8 mouse cellular contexts compared by ENCODE assay signal in genomic region chr8:120231870-120232269, GRCm38 (mm10). TPM values are rescaled to one million over a fixed set of nuclear protein-coding genes. Genes with fewer than 3 reads are reported as not detected.
DNase-seq lines count a peak whose midpoint lies in the region; TF ChIP-seq lines count a peak whose summit lies in the region.

No protein-coding gene starts in this region.

- peak overlapping the region; percentile 35 for H3K4me3 ChIP-seq in cortical plate, adult 2 months (ENCODE audit: insufficient read depth, low read length)
- H3K4me3 ChIP-seq in midbrain, embryonic 10.5 days, result peak overlapping the region; percentile 75
- no peak overlapping the region for H3K4me3 ChIP-seq in thymus, adult 2 months (ENCODE audit: control insufficient read depth, insufficient read depth, low read length)

- H3K36me3 ChIP-seq in midbrain, embryonic 10.5 days, result peaks cover 22% of the 10 kb centered on the region
- no peaks in the 10 kb centered on the region for H3K36me3 ChIP-seq in thymus, adult 2 months (ENCODE audit: control insufficient read depth, insufficient read depth, low read length)

- peak; percentile 68 to 74 for DNase-seq in cerebellum, postnatal 14 days
- no peak for DNase-seq in cerebellum, adult 9-10 months
- peak; percentile 73 to 83 for DNase-seq in heart, postnatal 10 days
- DNase-seq in midbrain, embryonic 10.5 days (ENCODE audit: low spot score), result no peak
- no peak for DNase-seq in spleen, postnatal 36 days (ENCODE audit: low spot score in 2 of 2)
- DNase-seq in thymus, adult 2 months, result no peak
- no peak for DNase-seq in embryo, embryonic 9.5 days (ENCODE audit: extremely low spot score)

- WGBS in midbrain, embryonic 10.5 days, result 76% methylated on average over 3 of the region's 3 CpGs
- 91% methylated on average over 3 of the region's 3 CpGs for WGBS in thymus, adult 2 months

- no peak overlapping the region for H3K27ac ChIP-seq in cortical plate, adult 2 months (ENCODE audit: insufficient read depth, low read length)
- peak overlapping the region; percentile 56 for H3K27ac ChIP-seq in midbrain, embryonic 10.5 days (replicated peaks)
- H3K27ac ChIP-seq in thymus, adult 2 months (ENCODE audit: control insufficient read depth, insufficient read depth, low read length), result no peak overlapping the region

- intact Hi-C loops in heart, postnatal 10 days (cut with DNase I), result loop anchor here (2.0 kb wide), 2 partner anchors 33 to 53 kb away; no protein-coding TSS in a partner anchor

- no peaks in the 10 kb centered on the region for H3K9me3 ChIP-seq in midbrain, embryonic 10.5 days (replicated peaks)

- peaks cover 14% of the 10 kb centered on the region for H3K4me1 ChIP-seq in cortical plate, adult 2 months (ENCODE audit: control insufficient read depth, insufficient read depth, low read length)
- peaks cover 78% of the 10 kb centered on the region for H3K4me1 ChIP-seq in midbrain, embryonic 10.5 days
- peaks cover 4% of the 10 kb centered on the region; the same call in 1 of the 2 replicates for H3K4me1 ChIP-seq in thymus, adult 2 months (replicated peaks; ENCODE audit: control insufficient read depth, insufficient read depth, low read length)

- no peak for TF ChIP-seq POLR2A in cortical plate, adult 2 months (IDR thresholded peaks at IDR 0.05; ENCODE audit: extremely low read depth, insufficient read depth, low read length)
- no peak for TF ChIP-seq POLR2A in thymus, adult 2 months (IDR thresholded peaks at IDR 0.05; ENCODE audit: control insufficient read depth, extremely low read depth, insufficient read depth, low read length, poor library complexity)

- TF ChIP-seq CTCF in cortical plate, adult 2 months (IDR thresholded peaks at IDR 0.05; ENCODE audit: extremely low read depth, insufficient read depth, low read length), result no peak
- TF ChIP-seq CTCF in thymus, adult 2 months (IDR thresholded peaks at IDR 0.05; ENCODE audit: borderline replicate concordance, control insufficient read depth, extremely low read depth, insufficient read depth, low read length, poor library complexity), result no peak

- H3K27me3 ChIP-seq in midbrain, embryonic 10.5 days (ENCODE audit: low read depth, poor library complexity, severe bottlenecking), result peaks cover 60% of the 10 kb centered on the region
- peaks cover 20% of the 10 kb centered on the region for H3K27me3 ChIP-seq in thymus, adult 2 months (ENCODE audit: control insufficient read depth, insufficient read depth, low read length)

RNA-seq across cellular contexts. Expression of gene Gse1, which starts 3.6 kb away (rescaled TPM):
- 41.0 and 46.8 TPM in 2 replicates for polyA plus RNA-seq in cortical plate, adult 2 months (2012; rRNA removed)
- 10 to 100 TPM; 32.6 to 34.6 TPM for total RNA-seq in heart, postnatal 10 days (2021)
- 12.7 and 15.6 TPM in 2 replicates for polyA plus RNA-seq in midbrain, embryonic 10.5 days (2016; fragmentation: Nextera tagmentation; extraction: Ambion mirVana)
- polyA plus RNA-seq in thymus, adult 2 months (2012; rRNA removed), result 202 and 226 TPM in 2 replicates

RNA-seq across cellular contexts. Expression of gene Fam92b, which starts 54.6 kb away (rescaled TPM):
- polyA plus RNA-seq in cortical plate, adult 2 months (2012; rRNA removed), result 0.57 and 0.69 TPM in 2 replicates
- not detected for total RNA-seq in heart, postnatal 10 days (2021)
- 2.6 and 3.3 TPM in 2 replicates for polyA plus RNA-seq in midbrain, embryonic 10.5 days (2016; fragmentation: Nextera tagmentation; extraction: Ambion mirVana)
- polyA plus RNA-seq in thymus, adult 2 months (2012; rRNA removed), result 0.39 TPM in 1 of 2 replicates, not detected in the other

Comparison
In these comparisons a context has a peak if more than half of its experiments do, and no peak if none do; other contexts are left out.
1. DNase-seq: peak in cerebellum, postnatal 14 days (2 of 2) and heart, postnatal 10 days (2 of 2); none in cerebellum, adult 9-10 months (single experiment), midbrain, embryonic 10.5 days (single experiment), spleen, postnatal 36 days (0 of 2), thymus, adult 2 months (single experiment) and embryo, embryonic 9.5 days (single experiment).